Mouse (Mus musculus) CH12.LX (cell line): ENCODE data around the gene Ubxn1. TPM values are rescaled to one million over a fixed set of nuclear protein-coding genes. Genes with fewer than 3 reads are reported as not detected.

Source experiments
- DNase-seq: peaks from one replicate; pipeline ENCODE4 v3.0.0-alpha.2; 2013; ENCODE audit errors: extremely low read depth
- H3K27ac ChIP-seq: 2 replicates; pipeline ENCODE4 v1.5.1; 2012; ENCODE audit warnings: low read depth, mild to moderate bottlenecking, control low read depth, moderate library complexity; ENCODE audit not compliant: insufficient read depth
- H3K27me3 ChIP-seq: replicated peaks from 2 replicates; pipeline ENCODE3; 2012; ENCODE audit warnings: inconsistent platforms
- H3K36me3 ChIP-seq, 2 experiments: replicated peaks in 1 of 2; 2 replicates each; pipeline versions ENCODE3 to v1.6.1; 2012; ENCODE audit warnings: inconsistent platforms in 1 of 2, low read length in 1 of 2, mild to moderate bottlenecking in 1 of 2, mixed read lengths in 1 of 2, moderate library complexity in 1 of 2; ENCODE audit not compliant: control insufficient read depth in 1 of 2, insufficient read depth in 1 of 2
- H3K4me1 ChIP-seq, 2 experiments: 2 replicates each; pipeline ENCODE4 v1.6.1; 2012; ENCODE audit warnings: inconsistent platforms in 1 of 2, moderate library complexity in 1 of 2; ENCODE audit not compliant: insufficient read depth in 2 of 2, control insufficient read depth in 1 of 2
- H3K4me2 ChIP-seq: 2 replicates; pipeline ENCODE4 v1.6.1; 2012; ENCODE audit warnings: low read depth, mild to moderate bottlenecking, control low read depth; ENCODE audit not compliant: poor library complexity, insufficient read depth, severe bottlenecking
- H3K4me3 ChIP-seq, 3 experiments: fragments of 150-350 bp in 1 of 3; sonication (generic) in 1 of 3; replicated peaks in 1 of 3; 2 replicates each; pipeline versions ENCODE3 to v1.5.1; 2011 to 2012; ENCODE audit warnings: low read depth in 2 of 3, low read length in 2 of 3, mild to moderate bottlenecking in 2 of 3, moderate library complexity in 2 of 3, control low read depth in 1 of 3, improper control_type of control experiment in 1 of 3, inconsistent platforms in 1 of 3, mixed read lengths in 1 of 3; ENCODE audit not compliant: poor library complexity in 1 of 3
- H3K79me2 ChIP-seq: replicated peaks from 2 replicates; pipeline ENCODE4 v1.6.1; 2012; ENCODE audit warnings: mild to moderate bottlenecking, moderate library complexity; ENCODE audit not compliant: control insufficient read depth, poor library complexity, insufficient read depth, severe bottlenecking; ENCODE audit errors: extremely low read depth
- H3K9ac ChIP-seq: 2 replicates; pipeline ENCODE4 v1.6.1; 2012; ENCODE audit warnings: low read depth, mild to moderate bottlenecking, control low read depth, moderate library complexity; ENCODE audit not compliant: insufficient read depth
- H3K9me3 ChIP-seq: replicated peaks from 2 replicates; pipeline ENCODE3; 2012; ENCODE audit warnings: low read length, inconsistent platforms, mixed read lengths
- CHD2 ChIP-seq: IDR thresholded peaks from 2 replicates; pipeline ENCODE4 v1.6.1; 2011; ENCODE audit warnings: low read length, improper control_type of control experiment
- CTCF ChIP-seq, 2 experiments: IDR thresholded peaks in 1 of 2; conservative IDR thresholded peaks in 1 of 2; 2 replicates each; pipeline ENCODE4 v1.5.1; 2011 to 2012; ENCODE audit warnings: low read depth in 2 of 2, low read length in 2 of 2, improper control_type of control experiment in 1 of 2, inconsistent platforms in 1 of 2, mild to moderate bottlenecking in 1 of 2, moderate library complexity in 1 of 2
- ELF1 ChIP-seq: IDR thresholded peaks from 2 replicates; pipeline ENCODE4 v1.6.1; 2014; ENCODE audit warnings: low read depth, mild to moderate bottlenecking, inconsistent platforms, low read length, improper control_type of control experiment
- EP300 ChIP-seq: IDR thresholded peaks from 2 replicates; pipeline ENCODE4 v1.6.1; 2011; ENCODE audit warnings: low read length, improper control_type of control experiment
- ETS1 ChIP-seq: conservative IDR thresholded peaks from 2 replicates; pipeline ENCODE4 v1.6.1; 2012; ENCODE audit warnings: low read depth, mild to moderate bottlenecking, inconsistent platforms, low read length, improper control_type of control experiment, moderate library complexity
- HCFC1 ChIP-seq: IDR thresholded peaks from 2 replicates; pipeline ENCODE4 v1.6.1; 2012; ENCODE audit warnings: low read depth, mild to moderate bottlenecking, inconsistent platforms, low read length, improper control_type of control experiment
- IRF4 ChIP-seq: IDR thresholded peaks from 2 replicates; pipeline ENCODE4 v1.6.1; 2014; ENCODE audit warnings: low read depth, mild to moderate bottlenecking, inconsistent platforms, low read length, improper control_type of control experiment
- JUND ChIP-seq: conservative IDR thresholded peaks from 2 replicates; pipeline ENCODE4 v1.6.1; 2011; ENCODE audit warnings: low read depth, low read length, improper control_type of control experiment
- MAFK ChIP-seq: IDR thresholded peaks from 2 replicates; pipeline ENCODE4 v1.6.1; 2011; ENCODE audit warnings: low read length, improper control_type of control experiment; ENCODE audit not compliant: insufficient replicate concordance
- MAZ ChIP-seq: IDR thresholded peaks from 2 replicates; pipeline ENCODE4 v1.6.1; 2012; ENCODE audit warnings: low read depth, mild to moderate bottlenecking, inconsistent platforms, low read length, improper control_type of control experiment, moderate library complexity
- MXI1 ChIP-seq: IDR thresholded peaks from 2 replicates; pipeline ENCODE4 v1.6.1; 2011; ENCODE audit warnings: mild to moderate bottlenecking, low read depth, low read length, improper control_type of control experiment
- MYC ChIP-seq: IDR thresholded peaks from 2 replicates; pipeline ENCODE4 v1.6.1; 2011; ENCODE audit warnings: low read depth, mild to moderate bottlenecking, improper control_type of control experiment, low read length
- NELFE ChIP-seq: IDR thresholded peaks from 2 replicates; pipeline ENCODE4 v1.6.1; 2011; ENCODE audit warnings: low read depth, low read length, improper control_type of control experiment
- PAX5 ChIP-seq: IDR thresholded peaks from 2 replicates; pipeline ENCODE4 v1.6.1; 2012; ENCODE audit warnings: low read length, inconsistent platforms, mixed read lengths
- POLR2A ChIP-seq: IDR thresholded peaks from 2 replicates; pipeline ENCODE4 v1.6.1; 2011; ENCODE audit warnings: low read depth, mild to moderate bottlenecking, improper control_type of control experiment, low read length
- RAD21 ChIP-seq: IDR thresholded peaks from 2 replicates; pipeline ENCODE4 v1.6.1; 2011; ENCODE audit warnings: low read depth, mild to moderate bottlenecking, low read length, improper control_type of control experiment, moderate library complexity
- TBP ChIP-seq: conservative IDR thresholded peaks from 2 replicates; pipeline ENCODE4 v1.6.1; 2011; ENCODE audit warnings: low read depth, low read length, improper control_type of control experiment
- TCF12 ChIP-seq: IDR thresholded peaks from 2 replicates; pipeline ENCODE4 v1.6.1; 2014; ENCODE audit warnings: low read depth, mild to moderate bottlenecking, inconsistent platforms, low read length, improper control_type of control experiment
- USF1 ChIP-seq: IDR thresholded peaks from 2 replicates; pipeline ENCODE4 v1.6.1; 2014; ENCODE audit warnings: low read depth, mild to moderate bottlenecking, inconsistent platforms, low read length, improper control_type of control experiment
- ZC3H11A ChIP-seq: IDR thresholded peaks from 2 replicates; pipeline ENCODE4 v1.6.1; 2012; ENCODE audit warnings: low read depth, mild to moderate bottlenecking, inconsistent platforms, low read length, improper control_type of control experiment
- ZNF384 ChIP-seq: IDR thresholded peaks from 2 replicates; pipeline ENCODE4 v1.6.1; 2012; ENCODE audit warnings: low read depth, low read length, improper control_type of control experiment, inconsistent platforms
- dilution Hi-C: fragments of 300-500 bp; cut with MboI; formaldehyde crosslinking; loops from 2 replicates; pipeline ENCODE4 v1.14.3; 2020; ENCODE audit warnings: low sequenced_read_pairs; ENCODE audit not compliant: extremely low pct_unique_long_range_greater_than_20kb, extremely low pct_ligation_motif_present
- in situ Hi-C: fragments of 300-500 bp; cut with MboI; formaldehyde crosslinking; loops from 3 replicates; pipeline ENCODE4 v1.14.3; 2019; ENCODE audit warnings: low sequenced_read_pairs, low pct_ligation_motif_present, low pct_unique_long_range_greater_than_20kb, mixed read lengths
- polyA plus RNA-seq: library from polyadenylated mRNA; unstranded; fragments of >175 nt; gene quantifications from 2 replicates; pipeline ENCODE4 v1.2.1, GENCODE M21; 2012; ENCODE audit warnings: low read depth; ENCODE audit not compliant: insufficient read length
- total RNA-seq, 2 experiments: library from RNA; depleted of rRNA; stranded (reverse); fragments of 300-350 nt in 1 of 2; fragments of >200 nt in 1 of 2; gene quantifications; 2 replicates each; pipeline ENCODE4 v1.2.3; 2012 to 2014

Ubxn1 gene
- total and polyA plus RNA-seq, 3 experiments: 96.3 to 226 (median 140) TPM

DNA sequence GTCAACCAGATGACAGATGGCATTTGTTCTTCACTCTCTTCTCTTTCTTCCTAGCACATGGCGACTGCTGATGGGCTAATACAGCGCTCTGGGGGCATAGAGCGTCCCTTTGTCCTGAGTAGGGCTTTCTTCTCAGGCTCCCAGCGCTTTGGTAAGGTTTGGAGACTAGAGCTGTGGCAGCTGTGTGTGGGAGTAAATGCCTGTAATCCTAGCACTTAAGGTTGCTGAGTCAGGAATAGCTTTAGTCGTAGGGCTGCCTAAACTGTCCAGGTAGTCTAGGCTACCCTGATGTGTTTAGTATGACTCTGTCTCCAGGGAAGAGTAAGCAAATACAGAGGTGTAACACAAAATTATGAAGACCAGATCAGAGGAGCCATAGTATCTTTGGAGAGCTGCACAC is 40.5 kb downstream of the Ubxn1 start:
- Histone ChIP-seq H3K27ac (no peak overlapping the region), H3K27me3 (no peaks in the 10 kb centered on the region), H3K4me1 (no peaks in the 10 kb centered on the region), H3K36me3 (peaks cover 93 to 98% of the 10 kb centered on the region in 2 experiments), H3K4me2 (no peak overlapping the region), H3K9me3 (no peaks in the 10 kb centered on the region), H3K4me3 (no peak overlapping the region), H3K9ac (no peak overlapping the region), H3K79me2 (no peaks in the 10 kb centered on the region)
- dilution Hi-C loops (no loop called here), in situ Hi-C loops (no loop called here)
- no peak for TF ChIP-seq HCFC1
- TF ChIP-seq TCF12: no peak
- TF ChIP-seq PAX5: no peak
- no peak for TF ChIP-seq ELF1
- DNase-seq: no peak

DNA sequence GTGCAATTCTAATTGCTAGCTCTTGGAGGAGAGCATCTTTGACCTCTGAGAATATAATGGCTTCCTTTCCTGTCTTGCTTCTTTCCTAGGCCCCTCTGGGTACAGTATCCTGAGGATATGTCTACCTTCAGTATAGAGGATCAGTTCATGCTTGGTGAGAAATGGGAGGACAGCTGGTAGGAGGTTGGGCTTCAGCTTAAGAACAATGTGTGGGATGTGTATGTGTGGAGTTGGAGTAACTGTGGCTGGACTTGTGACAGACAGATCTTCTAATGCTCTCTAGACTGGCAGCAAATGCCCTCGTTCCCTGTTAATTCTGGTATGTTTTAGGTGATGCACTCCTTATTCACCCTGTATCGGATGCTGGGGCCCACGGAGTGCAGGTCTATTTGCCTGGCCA is 42.9 kb downstream of the Ubxn1 start:
- H3K27ac ChIP-seq: no peak overlapping the region
- no peaks in the 10 kb centered on the region for H3K79me2 ChIP-seq
- H3K4me2 ChIP-seq: no peak overlapping the region
- in situ Hi-C loops (no loop called here), dilution Hi-C loops (no loop called here)
- H3K9ac ChIP-seq: no peak overlapping the region
- H3K4me3 ChIP-seq: no peak overlapping the region
- no peaks in the 10 kb centered on the region for H3K9me3 ChIP-seq
- no peak for TF ChIP-seq ELF1
- no peak for TF ChIP-seq USF1
- TF ChIP-seq IRF4: no peak
- no peak for TF ChIP-seq ZC3H11A
- TF ChIP-seq MAZ: no peak
- no peak for TF ChIP-seq TBP
- TF ChIP-seq ZNF384: no peak
- TF ChIP-seq, all 38 proteins: peak for 0
- Histone ChIP-seq H3K4me1 (no peaks in the 10 kb centered on the region), H3K36me3 (peaks cover 74 to 80% of the 10 kb centered on the region in 2 experiments), H3K27me3 (no peaks in the 10 kb centered on the region)
- no peak for DNase-seq

DNA sequence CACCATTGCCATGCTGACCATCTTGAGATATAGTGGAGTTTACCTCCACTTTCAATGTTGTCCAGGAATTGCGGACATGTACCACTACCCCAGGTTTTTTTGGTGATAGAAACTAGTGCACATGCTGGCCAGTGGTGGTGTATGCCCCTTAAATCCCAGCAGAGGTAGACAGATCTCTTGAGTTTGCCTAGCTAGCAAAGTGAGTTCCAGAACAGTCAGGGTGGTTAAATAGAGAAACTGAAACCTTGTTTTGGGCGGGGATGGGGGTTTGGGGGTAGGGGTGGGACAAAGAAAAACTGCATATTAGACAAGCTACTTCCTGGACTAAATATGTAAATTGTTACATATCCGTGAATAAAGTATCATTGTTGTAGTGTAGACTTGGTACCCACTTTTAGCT is 47.7 kb downstream of the Ubxn1 start:
- peak; percentile 55 for TF ChIP-seq POLR2A
- peak; percentile 67 for TF ChIP-seq IRF4
- 0 out of 2 replicates have a peak, but pooled peaks have one; percentile 37 for TF ChIP-seq MYC
- 0 out of 2 replicates have a peak, but pooled peaks have one; percentile 52 for TF ChIP-seq MAFK
- 0 out of 2 replicates have a peak, but pooled peaks have one; percentile 19 for TF ChIP-seq MAZ
- peak; percentile 45; the same call in 1 of the 2 replicates for TF ChIP-seq ETS1
- TF ChIP-seq EP300: 0 out of 2 replicates have a peak, but pooled peaks have one; percentile 27
- TF ChIP-seq RAD21: peak; percentile 11
- TF ChIP-seq MXI1: peak; percentile 41; the same call in 1 of the 2 replicates
- TF ChIP-seq JUND: no peak
- TF ChIP-seq CHD2: no peak
- no peak; the same call in 1 of the 2 replicates for TF ChIP-seq HCFC1
- no peak; the same call in 1 of the 2 replicates for TF ChIP-seq ZNF384
- TF ChIP-seq NELFE: peak; percentile 31; the same call in 1 of the 2 replicates
- peak; percentile 41; the same call in 1 of the 2 replicates for TF ChIP-seq ELF1
- 0 out of 4 replicates have a peak, but pooled peaks of 1 of the 2 experiments have one; percentile 24 for TF ChIP-seq CTCF (conservative IDR thresholded peaks at IDR 0.05 in 1 of 2, IDR thresholded peaks at IDR 0.05 in 1 of 2; ENCODE audit: low read depth in 2 of 2, low read length in 2 of 2)
- TF ChIP-seq, all 38 proteins: peak for 12
- Histone ChIP-seq H3K79me2 (peaks cover 19% of the 10 kb centered on the region), H3K36me3 (peaks cover 31 to 47% of the 10 kb centered on the region in 2 experiments), H3K27ac (peak overlapping the region; percentile 96), H3K9me3 (no peaks in the 10 kb centered on the region), H3K27me3 (no peaks in the 10 kb centered on the region), H3K4me1 (peaks cover 0 to 18% of the 10 kb centered on the region in 2 experiments; a peak in 2 of 4 replicates), H3K9ac (peak overlapping the region; percentile 96), H3K4me2 (peak overlapping the region; percentile 93), H3K4me3 (peak overlapping the region; percentile 17 to 81 (median 46))
- dilution Hi-C loops: no loop called here
- in situ Hi-C loops: no loop called here
- DNase-seq: peak; percentile 61
